Mouse (Mus musculus) heart, postnatal 25 days (tissue): ENCODE results near the gene Isy1. TPM values are rescaled to one million over a fixed set of nuclear protein-coding genes. Genes with fewer than 3 reads are reported as not detected.
"Not testable (repeated sequence)": the region's sequence is repeated elsewhere in the genome, so short reads cannot be mapped to it uniquely, and the experiment has no call there.

Experiments
- DNase-seq: peaks from one replicate; pipeline ENCODE4 v3.0.0; 2022; ENCODE audit warnings: low spot score
- intact Hi-C: fragments of 180-260 bp; cut with DNase I; formaldehyde crosslinking; loops from one replicate; pipeline ENCODE4 v1.15.1; 2025
- total RNA-seq, 2 experiments: library from RNA; stranded (reverse); gene quantifications; 2 replicates each; pipeline ENCODE4 v1.2.3; 2021

Gene Isy1
- total RNA-seq, 2 experiments from 2014 or later = 19.5 to 21.9 TPM

DNA sequence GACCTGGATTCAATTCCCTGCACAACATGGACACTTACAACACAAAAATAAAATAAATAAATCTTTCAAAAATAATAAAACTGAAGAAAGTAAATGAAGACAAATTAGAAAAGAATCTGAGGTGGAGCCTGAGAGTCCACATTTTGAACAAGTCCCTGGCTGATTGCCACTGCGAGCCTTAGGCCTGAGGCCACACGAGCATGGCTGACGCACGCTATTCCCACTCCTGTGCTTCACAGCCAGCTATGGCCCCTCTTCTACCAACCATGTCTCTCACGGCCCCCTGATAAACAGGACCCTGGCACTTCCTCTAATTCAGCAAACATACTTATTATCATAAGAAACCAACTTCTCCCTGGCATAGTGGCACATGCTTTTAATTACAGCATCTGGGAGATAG, 52.0 kb downstream of the Isy1 start:
- no peak for DNase-seq
- intact Hi-C loops = no loop called here

DNA sequence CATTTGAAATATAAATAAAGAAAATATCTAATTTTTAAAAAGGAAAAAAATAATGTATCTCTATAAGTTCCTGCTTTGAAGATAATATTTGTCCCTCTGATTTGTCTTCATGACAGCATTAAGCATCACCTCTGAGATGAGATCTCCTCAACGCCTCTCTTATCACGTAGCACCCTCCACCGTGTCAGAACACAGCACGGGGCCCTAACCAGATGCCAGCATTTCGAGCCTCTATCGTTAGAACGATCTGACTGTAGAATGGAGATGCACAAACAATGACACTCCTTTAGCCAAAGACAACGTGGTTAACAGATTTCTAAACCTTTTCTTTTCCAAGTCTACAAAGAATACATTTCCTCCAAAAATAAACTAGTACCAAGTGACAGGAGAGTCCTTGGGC, 54.6 kb downstream of the Isy1 start:
- intact Hi-C loops = no loop called here
- DNase-seq = no peak

GRCm38 (mm10) chr6:87780546-87781301, 57.9 kb downstream of the Isy1 start:
- no peak for DNase-seq
- intact Hi-C loops = no loop called here

GRCm38 (mm10) chr6:87779174-87780165, 59.1 kb downstream of the Isy1 start:
- intact Hi-C loops = no loop called here
- no peak for DNase-seq

- intact Hi-C loops = no loop called here
- DNase-seq = no peak
These were observed 60.1 kb downstream of the Isy1 start for GRCm38 (mm10) chr6:87778294-87779173.

- intact Hi-C loops = no loop called here
- no peak for DNase-seq
These were observed 60.8 kb downstream of the Isy1 start, which contains the start of gene Gp9 for GRCm38 (mm10) chr6:87777842-87778241. Gene Gp9 (plus strand): TSS chr6:87778072.

DNA sequence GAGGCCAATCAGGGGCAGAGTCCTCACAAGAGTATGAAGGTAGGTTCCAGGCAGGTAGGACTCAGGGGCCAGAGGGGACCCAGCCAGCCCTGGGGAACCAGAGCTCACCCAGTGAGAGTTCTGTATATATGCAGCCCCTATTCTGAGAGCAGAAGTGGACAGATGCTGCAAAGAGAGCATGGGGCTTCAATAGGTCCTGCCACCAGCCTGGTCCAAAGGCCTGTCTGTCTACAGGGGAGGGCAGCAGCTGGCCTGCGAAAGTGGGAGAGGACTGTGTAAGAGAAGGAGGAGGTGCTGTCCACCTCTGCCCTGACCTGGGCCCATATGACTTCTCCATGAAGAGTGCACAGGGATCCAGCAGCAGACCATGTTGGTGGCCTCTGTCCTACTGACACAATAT, 61.9 kb downstream of the Isy1 start:
- intact Hi-C loops = no loop called here
- DNase-seq = no peak

GRCm38 (mm10) chr6:87775588-87776245, 62.9 kb downstream of the Isy1 start:
- intact Hi-C loops = no loop called here

GRCm38 (mm10) chr6:87774909-87775308, 63.7 kb downstream of the Isy1 start:
- intact Hi-C loops = no loop called here
- DNase-seq = no peak

More at GRCm38 (mm10) chr6:87775588-87776245, 62.9 kb downstream of the Isy1 start:
- DNase-seq = no peak

GRCm38 (mm10) chr6:87774466-87774865, 64.1 kb downstream of the Isy1 start:
- intact Hi-C loops = no loop called here
- no peak for DNase-seq

- no peak for DNase-seq
These were observed 68.0 kb downstream of the Isy1 start for GRCm38 (mm10) chr6:87770626-87771025.

DNA sequence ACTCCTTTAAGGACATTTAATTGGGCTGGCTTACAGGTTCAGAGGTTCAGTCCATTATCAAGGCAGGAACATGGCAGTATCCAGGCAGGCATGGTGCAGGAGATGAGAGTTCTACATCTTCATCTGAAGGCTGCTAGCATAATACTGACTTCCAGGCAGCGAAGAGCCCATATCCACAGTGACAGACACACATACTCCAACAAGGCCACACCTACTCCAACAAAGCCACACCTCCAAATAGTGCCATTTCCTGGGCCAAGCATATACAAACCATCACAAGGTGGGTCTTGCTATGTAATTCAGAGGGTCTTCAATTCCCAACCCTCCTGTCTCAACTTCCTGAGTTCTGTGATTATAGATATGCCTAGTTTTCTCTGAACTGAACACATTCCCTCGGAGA, 74.3 kb downstream of the Isy1 start:
- not testable (repeated sequence) for DNase-seq
- intact Hi-C loops = loop anchor here (5.0 to 10.0 kb wide), 3 partner anchors 73 to 231 kb away; partner anchors contain the start of genes Gm45140, Hmces and Isy1

More at GRCm38 (mm10) chr6:87770626-87771025, 68.0 kb downstream of the Isy1 start:
- intact Hi-C loops = no loop called here

Other genes with a start within 250 kb of the Isy1 start
- under 1 TPM; 0.73 to 0.84 TPM for gene Prokr1, start 248.1 kb downstream of the Isy1 start, total RNA-seq
- gene Aplf, start 166.6 kb downstream of the Isy1 start, total RNA-seq = 1 to 10 TPM; 2.3 to 2.6 TPM
- 1 to 10 TPM in 1 of 2 experiments, under 1 TPM in 1; 0.95 to 1.4 TPM for gene Efcc1, start 107.9 kb downstream of the Isy1 start, total RNA-seq
- gene Gp9, start 60.7 kb downstream of the Isy1 start, total RNA-seq = 1 to 10 TPM in 1 of 2 experiments, under 1 TPM in 1; 0.78 to 1.2 TPM
- 10 to 100 TPM; 12.5 to 15.7 TPM for gene Rab43, start 26.6 kb downstream of the Isy1 start, total RNA-seq
- 1 to 10 TPM; 1.2 to 1.6 TPM for gene Gm45140, start 3.0 kb downstream of the Isy1 start, total RNA-seq
- 100 to 1,000 TPM; 279 to 311 TPM for gene Cnbp, start 12.3 kb upstream of the Isy1 start, total RNA-seq
- 10 to 100 TPM; 42.6 to 46.1 TPM for gene Copg1, start 49.0 kb upstream of the Isy1 start, total RNA-seq
- gene Hmces, start 75.1 kb upstream of the Isy1 start, total RNA-seq = 10 to 100 TPM in 1 of 2 experiments, 1 to 10 TPM in 1; 8.5 to 10.3 TPM
- 1 to 10 TPM; 1.7 to 2.7 TPM for gene H1fx, start 142.8 kb upstream of the Isy1 start, total RNA-seq
- 100 to 1,000 TPM; 292 to 305 TPM for gene Rab7, start 206.5 kb upstream of the Isy1 start, total RNA-seq
- 100 to 1,000 TPM in 1 of 2 experiments, 10 to 100 TPM in 1; 95.7 to 115 TPM for gene Rpn1, start 245.7 kb upstream of the Isy1 start, total RNA-seq